Mouse (Mus musculus): ENCODE data around the gene Cldnd2.
"Not testable (repeated sequence)": the region's sequence is repeated elsewhere in the genome, so short reads cannot be mapped to it uniquely, and the experiment has no call there.

Gene Cldnd2

GRCm38 (mm10) chr7:43440482-43440881, at the start of gene Cldnd2:
TSS of gene Cldnd2 (plus strand) at chr7:43440782.
- DNase-seq (ENCODE audit: low spot score), result no peak

DNA sequence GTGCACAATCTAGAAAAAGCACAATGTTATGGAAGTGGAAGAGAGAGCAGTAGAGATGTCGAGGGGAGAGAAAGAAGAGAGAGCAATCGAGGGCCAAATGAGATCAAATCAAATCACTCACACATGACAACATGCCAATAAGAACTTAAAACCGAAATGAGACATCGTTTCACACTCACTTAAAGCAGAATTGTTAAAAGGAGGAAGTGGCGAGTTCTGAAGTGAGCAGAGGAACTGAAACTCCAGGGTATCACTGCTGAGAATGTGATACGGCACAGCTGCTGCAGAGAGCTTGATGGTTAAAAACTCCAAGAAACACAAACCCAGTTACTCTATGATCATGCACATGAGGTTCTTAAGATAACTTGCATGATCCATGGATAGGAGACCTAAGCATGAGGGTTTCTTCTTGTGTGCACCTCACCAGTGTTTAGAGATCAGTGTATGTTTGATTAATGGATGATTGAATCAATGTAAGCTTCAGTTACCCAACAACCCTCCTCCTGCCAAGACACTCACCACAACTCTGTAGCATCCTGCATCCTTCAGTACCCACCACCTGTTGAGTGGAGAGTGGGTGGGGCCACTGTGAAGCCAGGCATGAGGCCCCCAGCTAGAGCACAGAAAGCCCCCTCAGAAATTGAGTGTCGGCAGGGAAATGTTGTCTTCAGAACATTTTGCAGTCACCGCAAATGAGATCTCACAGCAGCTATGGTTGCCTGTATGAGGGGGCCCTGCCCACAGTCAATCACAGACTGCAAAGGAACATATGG, 48.0 kb upstream of the Cldnd2 start:
- no peak for DNase-seq (ENCODE audit: low spot score)

- no peak for DNase-seq (ENCODE audit: low spot score)
Measured at GRCm38 (mm10) chr7:43399501-43399900, 41.1 kb upstream of the Cldnd2 start.

- no peak for DNase-seq (ENCODE audit: low spot score)
Measured at GRCm38 (mm10) chr7:43402718-43403117, 37.9 kb upstream of the Cldnd2 start.

DNA sequence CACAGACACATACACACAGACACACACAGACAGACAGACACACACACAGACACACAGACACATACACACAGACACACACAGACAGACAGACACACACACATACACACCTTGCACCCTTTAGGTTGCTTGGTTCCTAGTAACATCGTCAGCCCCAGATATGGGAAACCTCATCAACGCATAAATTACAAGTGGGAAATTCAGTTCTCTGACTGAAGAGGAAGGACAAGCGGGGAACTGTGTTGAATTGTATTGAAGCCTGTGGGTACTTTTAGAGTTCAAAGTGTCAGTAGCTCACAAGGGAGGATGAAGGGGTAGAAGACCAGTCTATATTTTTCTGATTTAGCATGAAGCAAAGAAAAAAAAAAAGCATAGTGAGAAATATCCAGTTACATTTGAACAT, 33.0 kb upstream of the Cldnd2 start:
- DNase-seq (ENCODE audit: low spot score), result no peak

- DNase-seq (ENCODE audit: low spot score), result no peak
Measured at GRCm38 (mm10) chr7:43408131-43408553, 32.4 kb upstream of the Cldnd2 start, which contains the start of gene Siglecg. TSS of gene Siglecg (plus strand) at chr7:43408204.

- no peak for DNase-seq (ENCODE audit: low spot score)
Measured at GRCm38 (mm10) chr7:43409084-43409483, 31.5 kb upstream of the Cldnd2 start.

GRCm38 (mm10) chr7:43411724-43412123, 28.9 kb upstream of the Cldnd2 start:
- not testable (repeated sequence) for DNase-seq (ENCODE audit: low spot score)

DNA sequence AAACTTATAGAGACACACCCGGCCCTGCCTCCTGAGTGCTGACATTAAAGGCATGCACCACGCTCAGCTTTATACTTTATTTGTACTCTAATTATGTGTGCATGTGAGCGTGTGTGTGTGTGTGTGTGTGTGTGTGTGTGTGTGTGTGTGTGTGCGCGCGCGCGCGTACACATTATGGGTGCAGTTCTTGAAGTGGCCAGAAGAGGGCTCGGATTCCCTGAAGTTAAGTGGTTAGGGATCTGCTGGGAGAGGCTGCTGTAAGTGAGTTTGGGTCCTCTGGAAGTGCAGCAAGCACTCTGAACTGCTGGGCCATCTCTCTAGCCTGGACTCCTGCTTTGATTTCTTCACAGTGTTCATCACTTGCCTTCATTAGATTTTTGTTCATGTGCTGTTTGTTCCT, 23.3 kb upstream of the Cldnd2 start:
- no peak for DNase-seq (ENCODE audit: low spot score)

- peak; percentile 41 for DNase-seq (ENCODE audit: low spot score)
Measured at GRCm38 (mm10) chr7:43422995-43423617, 17.5 kb upstream of the Cldnd2 start.

DNA sequence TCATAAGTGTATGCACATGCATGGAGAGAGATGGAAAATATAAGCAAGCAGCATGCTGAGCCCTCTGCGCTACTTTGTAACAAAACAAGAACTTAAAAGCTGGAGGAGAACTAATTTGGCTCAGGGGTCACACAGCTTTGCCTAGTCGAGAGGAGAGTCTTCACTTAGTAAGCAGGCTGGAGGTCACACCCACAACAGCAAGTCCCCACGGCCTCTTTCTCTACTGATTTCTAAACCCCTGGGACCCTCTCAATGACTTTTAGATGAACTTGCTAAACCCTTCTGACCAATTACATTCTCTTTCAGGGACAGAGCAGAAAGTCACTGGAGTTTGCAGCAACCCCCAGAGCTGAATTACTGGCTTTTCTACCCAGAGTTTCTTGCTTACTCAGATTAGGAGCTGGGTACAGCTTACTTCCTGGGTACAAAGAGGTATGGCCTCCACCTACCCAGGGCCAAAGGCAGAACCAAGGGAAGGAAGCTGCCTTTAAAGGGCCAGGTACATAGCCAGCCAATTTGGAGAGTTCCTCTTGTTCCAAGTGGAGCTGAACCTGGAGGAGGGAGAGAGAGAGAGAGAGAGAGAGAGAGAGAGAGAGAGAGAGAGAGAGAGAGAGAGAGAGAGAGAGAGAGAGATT, 16.5 kb upstream of the Cldnd2 start:
- DNase-seq (ENCODE audit: low spot score), result no peak

- DNase-seq (ENCODE audit: low spot score), result no peak
Measured at GRCm38 (mm10) chr7:43427406-43427805, 13.2 kb upstream of the Cldnd2 start, which contains the start of gene Lim2. TSS of gene Lim2 (plus strand) at chr7:43427670.

- DNase-seq (ENCODE audit: low spot score), result no peak
Measured at GRCm38 (mm10) chr7:43429500-43429899, 11.1 kb upstream of the Cldnd2 start.

DNA sequence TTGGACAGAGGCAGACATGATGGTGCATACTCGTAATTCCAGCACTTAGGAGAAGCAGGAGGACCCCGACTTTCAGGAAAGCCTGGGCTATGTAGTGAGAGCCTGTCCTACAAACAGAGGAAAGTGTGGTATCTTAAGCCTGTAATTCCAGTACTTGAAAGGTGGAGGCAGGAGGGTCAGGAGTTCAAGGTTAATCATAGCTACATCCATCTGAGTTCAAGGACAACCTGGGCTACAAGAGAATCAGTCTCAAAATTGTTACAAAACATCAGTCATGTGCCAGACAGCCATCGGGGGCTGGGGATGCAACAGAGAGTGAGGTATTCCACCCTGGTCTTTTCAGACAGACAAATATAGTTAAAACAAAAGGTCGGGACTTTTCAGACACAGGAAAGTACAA, 7.7 kb upstream of the Cldnd2 start:
- no peak for DNase-seq (ENCODE audit: low spot score)

DNA sequence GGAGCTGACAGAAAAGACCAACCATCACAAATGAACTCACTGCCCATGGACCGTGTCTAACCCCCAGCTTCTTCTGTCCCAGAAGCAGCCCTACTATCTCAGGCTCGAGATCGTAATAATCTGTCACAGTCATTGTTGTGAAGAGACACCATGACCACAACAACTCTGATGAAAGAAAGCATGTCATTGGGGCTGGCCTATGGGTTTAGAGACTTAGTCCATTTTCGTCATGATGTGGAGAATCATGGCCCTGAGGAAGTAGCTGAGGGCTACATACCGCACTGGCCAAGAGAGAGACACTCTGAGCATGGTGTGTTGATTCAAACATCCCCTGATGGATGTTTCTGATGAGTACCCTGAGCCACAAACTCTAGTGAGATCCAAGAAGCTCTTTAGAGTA, 5.9 kb upstream of the Cldnd2 start:
- DNase-seq (ENCODE audit: low spot score), result no peak

GRCm38 (mm10) chr7:43436341-43437255, 4.0 kb upstream of the Cldnd2 start, which contains the start of gene Nkg7:
TSS of gene Nkg7 (plus strand) at chr7:43437073.
- no peak for DNase-seq (ENCODE audit: low spot score)

DNA sequence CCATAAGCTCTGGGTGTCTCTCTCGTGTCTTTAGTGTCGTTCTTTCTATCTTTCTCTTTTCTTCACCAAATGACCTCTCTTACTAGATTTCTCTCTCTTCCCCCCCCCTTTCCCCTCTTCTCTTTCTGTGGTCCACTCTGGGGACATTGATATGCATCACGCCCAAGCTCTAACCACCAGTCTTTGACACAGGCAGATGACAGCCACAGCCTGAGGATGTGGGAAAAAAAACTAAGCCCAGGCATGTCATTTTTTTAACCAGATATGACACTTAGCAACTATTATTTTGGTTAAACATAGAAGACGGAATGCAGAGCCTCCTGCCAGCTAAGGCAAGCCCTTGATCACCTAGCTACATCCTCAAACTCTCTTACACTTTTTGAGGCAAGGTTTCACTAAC, 2.0 kb upstream of the Cldnd2 start:
- no peak for DNase-seq (ENCODE audit: low spot score)

GRCm38 (mm10) chr7:43441071-43441470, 489 bp downstream of the Cldnd2 start:
- no peak for DNase-seq (ENCODE audit: low spot score)

- no peak for DNase-seq (ENCODE audit: low spot score)
Measured at GRCm38 (mm10) chr7:43442684-43443083, 2.1 kb downstream of the Cldnd2 start.

- peak; percentile 77 for DNase-seq (ENCODE audit: low spot score)
Measured at GRCm38 (mm10) chr7:43443126-43443916, 2.7 kb downstream of the Cldnd2 start.

DNA sequence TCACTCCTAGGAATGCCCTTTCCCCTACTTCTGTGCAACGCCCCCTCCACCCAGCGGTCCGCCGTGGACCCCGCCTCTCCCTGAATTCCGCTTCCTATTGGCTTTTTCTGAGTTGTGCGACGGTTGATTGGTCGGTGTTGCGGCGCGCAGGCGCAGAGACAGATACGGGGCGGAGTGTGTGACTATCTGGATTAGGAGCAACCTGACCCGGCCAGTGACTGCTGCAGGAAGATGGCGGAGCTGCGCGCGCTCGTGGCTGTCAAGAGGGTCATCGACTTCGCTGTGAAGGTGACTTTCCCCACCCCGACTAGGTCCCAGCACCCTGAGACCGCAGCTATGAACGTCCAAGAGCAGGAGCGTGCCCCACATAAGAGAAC, 3.3 kb downstream of the Cldnd2 start, which contains the start of the genes Etfb and Gm45233:
TSS of gene Etfb (plus strand) at position 167 of the 377 bp plus-strand sequence.
TSS of gene Gm45233 (plus strand) at position 212 of the 377 bp plus-strand sequence.
- peak; percentile 94 for DNase-seq (ENCODE audit: low spot score)

Data from testis, postnatal 14 days (tissue).